Mouse (Mus musculus) skeletal muscle tissue, adult 2 months (tissue): ENCODE measurements around the gene Slc10a1.

Experiments
- DNase-seq: peaks from one replicate; pipeline ENCODE4 v3.0.0-alpha.2; 2012; ENCODE audit warnings: low read depth, low spot score

Gene Slc10a1

GRCm38 (mm10) chr12:80968605-80969004 lies at the start of gene Slc10a1:
Slc10a1 (minus strand) TSS chr12:80968705.
- no peak for DNase-seq

GRCm38 (mm10) chr12:81017624-81018023 lies 49.1 kb upstream of the Slc10a1 start:
- DNase-seq = no peak

- DNase-seq = no peak
Measured at GRCm38 (mm10) chr12:81013496-81013895, 45.0 kb upstream of the Slc10a1 start.

GRCm38 (mm10) chr12:81011994-81012393 lies 43.5 kb upstream of the Slc10a1 start:
- no peak for DNase-seq

- DNase-seq = no peak
Measured at GRCm38 (mm10) chr12:81009813-81010212, 41.3 kb upstream of the Slc10a1 start.

- DNase-seq = no peak
Measured at GRCm38 (mm10) chr12:81002841-81003635, 34.5 kb upstream of the Slc10a1 start.

- no peak for DNase-seq
Measured at GRCm38 (mm10) chr12:81000924-81001323, 32.4 kb upstream of the Slc10a1 start.

GRCm38 (mm10) chr12:80998528-80999221 lies 30.2 kb upstream of the Slc10a1 start:
- DNase-seq = no peak

- no peak for DNase-seq
Measured at GRCm38 (mm10) chr12:80997652-80998051, 29.1 kb upstream of the Slc10a1 start.

GRCm38 (mm10) chr12:80995326-80995725 lies 26.8 kb upstream of the Slc10a1 start:
- no peak for DNase-seq

GRCm38 (mm10) chr12:80993773-80994172 lies 25.3 kb upstream of the Slc10a1 start:
- no peak for DNase-seq

GRCm38 (mm10) chr12:80992540-80993122 lies 24.1 kb upstream of the Slc10a1 start:
- no peak for DNase-seq

- no peak for DNase-seq
Measured at GRCm38 (mm10) chr12:80991806-80992205, 23.3 kb upstream of the Slc10a1 start.

- no peak for DNase-seq
Measured at GRCm38 (mm10) chr12:80990901-80991445, 22.5 kb upstream of the Slc10a1 start.

- no peak for DNase-seq
Measured at GRCm38 (mm10) chr12:80988286-80988685, 19.8 kb upstream of the Slc10a1 start.

- no peak for DNase-seq
Measured at GRCm38 (mm10) chr12:80986628-80987027, 18.1 kb upstream of the Slc10a1 start.

GRCm38 (mm10) chr12:80983695-80984094 lies 15.2 kb upstream of the Slc10a1 start:
- no peak for DNase-seq

GRCm38 (mm10) chr12:80982326-80982725 lies 13.8 kb upstream of the Slc10a1 start:
- DNase-seq = no peak

GRCm38 (mm10) chr12:80975939-80976671 lies 7.6 kb upstream of the Slc10a1 start:
- no peak for DNase-seq

- no peak for DNase-seq
Measured at GRCm38 (mm10) chr12:80971756-80972155, 3.3 kb upstream of the Slc10a1 start.

GRCm38 (mm10) chr12:80970181-80970705 lies 1.7 kb upstream of the Slc10a1 start:
- no peak for DNase-seq
